Mouse (Mus musculus) small intestine, adult 2 months (tissue): ENCODE data around the gene Ypel3.

Experiments
- CTCF ChIP-seq: fragments of 200-500 bp; IDR thresholded peaks from 2 replicates; pipeline ENCODE4 v1.5.1; 2012; ENCODE audit warnings: low read depth, mild to moderate bottlenecking, control low read depth, inconsistent platforms, low read length, moderate library complexity, mixed read lengths; ENCODE audit not compliant: insufficient replicate concordance, insufficient read length; ENCODE audit errors: extremely low read depth
- POLR2A ChIP-seq: fragments of 200-500 bp; IDR thresholded peaks from 2 replicates; pipeline ENCODE4 v1.6.1; 2012; ENCODE audit warnings: low read depth, mild to moderate bottlenecking, control low read depth, inconsistent platforms, low read length, moderate library complexity

DNA sequence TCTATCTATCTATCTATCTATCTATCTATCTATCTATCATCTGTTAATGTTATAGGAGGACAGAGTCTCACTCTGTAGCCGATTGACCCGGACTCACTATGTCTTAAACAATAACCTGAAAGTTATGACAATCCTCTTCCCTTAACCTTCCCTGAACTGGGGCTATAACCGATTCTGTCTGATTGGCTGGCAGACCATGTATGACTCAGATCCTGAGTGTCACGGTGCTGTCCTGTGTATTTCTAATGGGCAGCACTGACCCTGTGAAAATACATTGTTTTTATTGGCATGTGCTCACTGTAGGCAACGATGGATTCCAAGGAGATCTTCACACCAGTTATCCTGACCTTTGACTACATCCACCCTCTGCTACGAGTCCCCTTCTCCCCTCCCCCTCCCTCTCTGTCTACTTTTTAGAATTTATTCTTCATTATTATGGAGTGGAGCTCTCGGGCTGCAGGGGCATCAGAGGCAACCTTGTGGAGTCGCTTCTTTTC, 39.0 kb downstream of the Ypel3 start:
- no peak for TF ChIP-seq POLR2A
- TF ChIP-seq CTCF = no peak
